Mouse (Mus musculus) ES-E14 (cell line): ENCODE results near the gene Arpc5l.

Source experiments
- CHD2 ChIP-seq: IDR thresholded peaks from 2 replicates; pipeline ENCODE4 v1.6.1; 2014; ENCODE audit warnings: mild to moderate bottlenecking, low read depth, low read length, inconsistent platforms
- HCFC1 ChIP-seq: IDR thresholded peaks from 2 replicates; pipeline ENCODE4 v1.6.1; 2012; ENCODE audit warnings: low read length, inconsistent platforms, borderline replicate concordance; ENCODE audit not compliant: insufficient read depth
- ZC3H11A ChIP-seq: IDR thresholded peaks from 2 replicates; pipeline ENCODE4 v1.6.1; 2012; ENCODE audit warnings: low read depth, mild to moderate bottlenecking, inconsistent platforms, low read length, borderline replicate concordance
- ZNF384 ChIP-seq: IDR thresholded peaks from 2 replicates; pipeline ENCODE4 v1.6.1; 2012; ENCODE audit warnings: low read depth, low read length, inconsistent platforms

DNA sequence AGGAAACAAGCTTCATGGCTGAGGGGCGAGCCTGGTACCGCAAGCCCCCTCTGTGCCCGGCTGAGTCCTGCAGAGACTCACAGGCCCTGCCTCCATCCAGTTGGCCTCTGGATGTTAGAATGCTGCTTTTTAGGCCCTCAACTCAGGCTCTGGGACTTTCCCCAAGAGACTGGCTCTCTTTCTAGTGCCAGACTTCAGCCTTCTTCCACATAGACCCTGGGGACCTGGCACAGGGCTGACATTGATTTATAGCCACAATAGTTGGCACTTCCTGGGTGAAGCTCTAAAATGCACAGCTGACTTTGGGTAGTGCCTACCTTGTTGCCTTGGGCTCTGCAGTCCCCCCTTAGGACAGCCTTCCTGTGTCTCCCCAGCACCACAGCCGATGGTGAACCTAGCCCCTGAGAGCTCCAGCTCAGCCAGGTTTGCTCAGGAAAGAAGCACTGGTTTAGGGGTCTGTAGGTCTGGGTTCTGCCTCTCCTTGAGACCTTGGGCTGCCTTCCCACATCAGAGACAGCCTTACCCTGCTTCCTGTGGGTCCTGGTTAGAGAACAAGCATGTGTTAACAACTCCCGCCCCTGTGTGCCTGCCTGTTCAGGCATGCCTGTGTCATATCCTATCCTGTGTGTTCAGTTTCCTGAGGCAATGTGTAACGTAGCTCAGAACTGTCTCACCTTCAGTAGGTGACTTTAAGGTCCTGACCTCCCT lies 17.2 kb upstream of the Arpc5l start:
- no peak for TF ChIP-seq CHD2
- no peak for TF ChIP-seq ZNF384
- TF ChIP-seq ZC3H11A = no peak
- TF ChIP-seq HCFC1 = no peak
